Mouse (Mus musculus): ENCODE results near the gene Cux1. TPM values are rescaled to one million over a fixed set of nuclear protein-coding genes. Genes with fewer than 3 reads are reported as not detected.

Gene Cux1
- polyA plus RNA-seq, 1 experiment = 42.1 TPM

GRCm38 (mm10) chr5:136521656-136522055 lies 45.6 kb downstream of the Cux1 start:
- Histone ChIP-seq H3K4me1 (ENCODE audit: control insufficient read depth, insufficient read depth, insufficient read length, low read length) (peaks cover 10% of the 10 kb centered on the region; the same call in 1 of the 2 replicates), H3K4me3 (ENCODE audit: low read depth, low read length) (no peak overlapping the region), H3K27ac (ENCODE audit: insufficient read depth, low read depth, low read length) (no peak overlapping the region), H3K36me3 (ENCODE audit: control insufficient read depth, insufficient read depth, low read length) (no peaks in the 10 kb centered on the region), H3K27me3 (ENCODE audit: control insufficient read depth, insufficient read depth, low read length) (no peaks in the 10 kb centered on the region)
- TF ChIP-seq POLR2A (IDR thresholded peaks at IDR 0.05; ENCODE audit: low read depth, low read length) = no peak
- no peak for TF ChIP-seq CTCF (IDR thresholded peaks at IDR 0.05; ENCODE audit: extremely low read depth, insufficient read length, insufficient replicate concordance, low read depth, low read length)
- WGBS = 80% methylated on average over 3 of the region's 3 CpGs

GRCm38 (mm10) chr5:136518648-136519437 lies 48.4 kb downstream of the Cux1 start:
- TF ChIP-seq CTCF (IDR thresholded peaks at IDR 0.05; ENCODE audit: extremely low read depth, insufficient read length, insufficient replicate concordance, low read depth, low read length) (no peak), POLR2A (IDR thresholded peaks at IDR 0.05; ENCODE audit: low read depth, low read length) (no peak)
- no peaks in the 10 kb centered on the region for H3K27me3 ChIP-seq (ENCODE audit: control insufficient read depth, insufficient read depth, low read length)
- H3K4me1 ChIP-seq (ENCODE audit: control insufficient read depth, insufficient read depth, insufficient read length, low read length) = peaks cover 17% of the 10 kb centered on the region; the same call in 1 of the 2 replicates
- 88% methylated on average over 3 of the region's 3 CpGs for WGBS
- H3K4me3 ChIP-seq (ENCODE audit: low read depth, low read length) = no peak overlapping the region
- no peak overlapping the region for H3K27ac ChIP-seq (ENCODE audit: insufficient read depth, low read depth, low read length)
- H3K36me3 ChIP-seq (ENCODE audit: control insufficient read depth, insufficient read depth, low read length) = no peaks in the 10 kb centered on the region

GRCm38 (mm10) chr5:136517510-136517909 lies 49.8 kb downstream of the Cux1 start:
- Histone ChIP-seq H3K36me3 (ENCODE audit: control insufficient read depth, insufficient read depth, low read length) (no peaks in the 10 kb centered on the region), H3K27me3 (ENCODE audit: control insufficient read depth, insufficient read depth, low read length) (no peaks in the 10 kb centered on the region), H3K4me3 (ENCODE audit: low read depth, low read length) (no peak overlapping the region), H3K4me1 (ENCODE audit: control insufficient read depth, insufficient read depth, insufficient read length, low read length) (peaks cover 23% of the 10 kb centered on the region; the same call in 1 of the 2 replicates), H3K27ac (ENCODE audit: insufficient read depth, low read depth, low read length) (no peak overlapping the region)
- TF ChIP-seq POLR2A (IDR thresholded peaks at IDR 0.05; ENCODE audit: low read depth, low read length) (no peak), CTCF (IDR thresholded peaks at IDR 0.05; ENCODE audit: extremely low read depth, insufficient read length, insufficient replicate concordance, low read depth, low read length) (no peak)
- WGBS = 71% methylated on average over 2 of the region's 2 CpGs

GRCm38 (mm10) chr5:136516593-136516992 lies 50.7 kb downstream of the Cux1 start:
- H3K36me3 ChIP-seq (ENCODE audit: control insufficient read depth, insufficient read depth, low read length) = no peaks in the 10 kb centered on the region
- no peak overlapping the region for H3K27ac ChIP-seq (ENCODE audit: insufficient read depth, low read depth, low read length)
- peaks cover 26% of the 10 kb centered on the region; the same call in 1 of the 2 replicates for H3K4me1 ChIP-seq (ENCODE audit: control insufficient read depth, insufficient read depth, insufficient read length, low read length)
- no peaks in the 10 kb centered on the region for H3K27me3 ChIP-seq (ENCODE audit: control insufficient read depth, insufficient read depth, low read length)
- TF ChIP-seq CTCF (IDR thresholded peaks at IDR 0.05; ENCODE audit: extremely low read depth, insufficient read length, insufficient replicate concordance, low read depth, low read length) (no peak), POLR2A (IDR thresholded peaks at IDR 0.05; ENCODE audit: low read depth, low read length) (no peak)
- 60% methylated on average over 3 of the region's 3 CpGs for WGBS
- no peak overlapping the region for H3K4me3 ChIP-seq (ENCODE audit: low read depth, low read length)

- Histone ChIP-seq H3K27me3 (ENCODE audit: control insufficient read depth, insufficient read depth, low read length) (no peaks in the 10 kb centered on the region), H3K27ac (ENCODE audit: insufficient read depth, low read depth, low read length) (no peak overlapping the region), H3K36me3 (ENCODE audit: control insufficient read depth, insufficient read depth, low read length) (no peaks in the 10 kb centered on the region), H3K4me1 (ENCODE audit: control insufficient read depth, insufficient read depth, insufficient read length, low read length) (peaks cover 26% of the 10 kb centered on the region; the same call in 1 of the 2 replicates), H3K4me3 (ENCODE audit: low read depth, low read length) (no peak overlapping the region)
- WGBS = 15% methylated on average over 6 of the region's 6 CpGs
- TF ChIP-seq CTCF (IDR thresholded peaks at IDR 0.05; ENCODE audit: extremely low read depth, insufficient read length, insufficient replicate concordance, low read depth, low read length) (no peak), POLR2A (IDR thresholded peaks at IDR 0.05; ENCODE audit: low read depth, low read length) (no peak)
Observed at GRCm38 (mm10) chr5:136514049-136514677, 53.1 kb downstream of the Cux1 start.

- Histone ChIP-seq H3K27ac (ENCODE audit: insufficient read depth, low read depth, low read length) (no peak overlapping the region), H3K27me3 (ENCODE audit: control insufficient read depth, insufficient read depth, low read length) (no peaks in the 10 kb centered on the region), H3K36me3 (ENCODE audit: control insufficient read depth, insufficient read depth, low read length) (no peaks in the 10 kb centered on the region), H3K4me3 (ENCODE audit: low read depth, low read length) (no peak overlapping the region), H3K4me1 (ENCODE audit: control insufficient read depth, insufficient read depth, insufficient read length, low read length) (peaks cover 26% of the 10 kb centered on the region; the same call in 1 of the 2 replicates)
- TF ChIP-seq POLR2A (IDR thresholded peaks at IDR 0.05; ENCODE audit: low read depth, low read length) = no peak
- no peak for TF ChIP-seq CTCF (IDR thresholded peaks at IDR 0.05; ENCODE audit: extremely low read depth, insufficient read length, insufficient replicate concordance, low read depth, low read length)
- WGBS = 85% methylated on average over 2 of the region's 2 CpGs
Observed at GRCm38 (mm10) chr5:136512103-136512674, 55.1 kb downstream of the Cux1 start.

GRCm38 (mm10) chr5:136511378-136511777 lies 55.9 kb downstream of the Cux1 start:
- Histone ChIP-seq H3K27me3 (ENCODE audit: control insufficient read depth, insufficient read depth, low read length) (no peaks in the 10 kb centered on the region), H3K4me3 (ENCODE audit: low read depth, low read length) (no peak overlapping the region), H3K36me3 (ENCODE audit: control insufficient read depth, insufficient read depth, low read length) (no peaks in the 10 kb centered on the region), H3K4me1 (ENCODE audit: control insufficient read depth, insufficient read depth, insufficient read length, low read length) (peaks cover 21% of the 10 kb centered on the region; the same call in 1 of the 2 replicates), H3K27ac (ENCODE audit: insufficient read depth, low read depth, low read length) (no peak overlapping the region)
- TF ChIP-seq POLR2A (IDR thresholded peaks at IDR 0.05; ENCODE audit: low read depth, low read length) = no peak
- TF ChIP-seq CTCF (IDR thresholded peaks at IDR 0.05; ENCODE audit: extremely low read depth, insufficient read length, insufficient replicate concordance, low read depth, low read length) = no peak
- WGBS = 37% methylated on average over 7 of the region's 7 CpGs
